Mouse (Mus musculus) myocyte (in vitro differentiated cells): ENCODE data around the gene Agap1.

Source experiments
- CEBPB ChIP-seq: IDR thresholded peaks from 2 replicates; pipeline ENCODE4 v1.6.1; 2011; ENCODE audit warnings: mild to moderate bottlenecking, moderate library complexity; ENCODE audit not compliant: poor library complexity, insufficient read depth, severe bottlenecking
- E2F4 ChIP-seq: IDR thresholded peaks from one replicate; pipeline ENCODE4 v1.6.1; 2011; ENCODE audit warnings: mild to moderate bottlenecking, control low read depth, moderate library complexity; ENCODE audit not compliant: insufficient read depth
- MYOD1 ChIP-seq, 3 experiments: IDR thresholded peaks; one replicate each; pipeline ENCODE4 v1.6.1; 2011; ENCODE audit warnings: control low read depth in 2 of 3, low read depth in 2 of 3, mild to moderate bottlenecking in 2 of 3, moderate library complexity in 1 of 3; ENCODE audit not compliant: insufficient read length in 2 of 3, control insufficient read depth in 1 of 3
- MYOG ChIP-seq, 3 experiments: IDR thresholded peaks; one replicate each; pipeline ENCODE4 v1.6.1; 2011; ENCODE audit warnings: control low read depth in 2 of 3, low read depth in 2 of 3, mild to moderate bottlenecking in 2 of 3; ENCODE audit not compliant: insufficient read length in 2 of 3, control insufficient read depth in 1 of 3, insufficient read depth in 1 of 3
- POLR2A ChIP-seq: IDR thresholded peaks from one replicate; pipeline ENCODE4 v1.6.1; 2011; ENCODE audit warnings: low read depth, mild to moderate bottlenecking, control low read depth, moderate library complexity; ENCODE audit not compliant: insufficient read length
- POLR2AphosphoS2 ChIP-seq: IDR thresholded peaks from one replicate; pipeline ENCODE4 v1.6.1; 2011; ENCODE audit warnings: low read depth, control low read depth; ENCODE audit not compliant: insufficient read length
- SRF ChIP-seq: IDR thresholded peaks from one replicate; pipeline ENCODE4 v1.6.1; 2011; ENCODE audit warnings: low read depth; ENCODE audit not compliant: control insufficient read depth, insufficient read length
- TCF12 ChIP-seq: IDR thresholded peaks from one replicate; pipeline ENCODE4 v1.6.1; 2011; ENCODE audit warnings: mild to moderate bottlenecking, control low read depth; ENCODE audit not compliant: poor library complexity, insufficient read depth, severe bottlenecking
- USF1 ChIP-seq: IDR thresholded peaks from one replicate; pipeline ENCODE4 v1.6.1; 2011; ENCODE audit warnings: low read depth, mild to moderate bottlenecking, control low read depth, moderate library complexity

DNA sequence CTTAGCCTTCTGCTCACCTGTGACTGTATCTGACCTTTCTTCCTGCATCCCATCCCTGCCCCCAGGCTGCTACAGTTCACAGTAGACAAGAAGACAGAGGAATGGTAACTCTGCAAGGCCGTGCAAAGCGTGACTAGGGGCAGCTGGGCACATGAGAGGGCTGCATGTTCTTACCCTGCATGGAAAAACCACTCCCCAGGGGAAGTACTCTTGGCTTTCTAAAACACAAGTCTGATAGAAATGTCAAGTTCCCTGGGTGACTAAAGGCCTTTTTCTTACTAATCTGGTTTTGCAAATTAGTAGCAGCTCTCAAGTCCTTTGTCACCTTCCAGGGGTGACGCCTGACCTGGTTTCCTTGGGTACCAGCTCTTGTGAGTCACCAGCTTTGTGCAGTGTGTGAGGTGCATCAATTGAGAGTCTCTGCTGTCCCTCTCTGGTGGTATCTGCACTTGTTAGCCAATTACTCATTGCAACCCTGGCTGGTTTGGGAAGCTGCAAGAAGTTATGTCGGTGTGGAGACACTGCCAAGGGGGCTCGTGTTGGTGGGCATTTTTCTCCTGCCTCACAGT is 246.6 kb downstream of the Agap1 start:
- TF ChIP-seq E2F4 (no peak), POLR2A (no peak), MYOG (IDR thresholded peaks at IDR 0.05; ENCODE audit: control insufficient read depth in 1 of 3, insufficient read depth in 1 of 3, insufficient read length in 2 of 3, low read depth in 2 of 3) (no peak), CEBPB (no peak), USF1 (no peak), POLR2AphosphoS2 (no peak), SRF (no peak), MYOD1 (IDR thresholded peaks at IDR 0.05; ENCODE audit: control insufficient read depth in 1 of 3, insufficient read length in 2 of 3, low read depth in 2 of 3) (no peak), TCF12 (no peak)
